Mouse (Mus musculus) macrophage (primary cell): ENCODE data around the gene Nfx1. TPM values are rescaled to one million over a fixed set of nuclear protein-coding genes. Genes with fewer than 3 reads are reported as not detected.
A peak's percentile ranks its signal among the peaks of the same experiment; 100 is the strongest.

ENCODE experiments used
- H3K27ac ChIP-seq: fragments of 350-480 bp; formaldehyde crosslinking; 2 replicates; pipeline ENCODE4 v1.9.0; 2021
- H3K36me3 ChIP-seq: fragments of 350-480 bp; formaldehyde crosslinking; 2 replicates; pipeline ENCODE4 v1.9.0; 2021; ENCODE audit errors: inconsistent target
- H3K4me3 ChIP-seq: fragments of 350-480 bp; formaldehyde crosslinking; 2 replicates; pipeline ENCODE4 v1.9.0; 2021; ENCODE audit errors: inconsistent target
- H3K79me2 ChIP-seq: fragments of 350-480 bp; formaldehyde crosslinking; 2 replicates; pipeline ENCODE4 v1.9.0; 2021; ENCODE audit errors: inconsistent target
- WGBS: methylation state at CpG from one replicate; pipeline ENCODE4 v1.1.7; 2026; ENCODE audit warnings: inconsistent platforms; ENCODE audit not compliant: missing documents; 5-methylcytosine and 5-hydroxymethylcytosine counted together
- polyA plus RNA-seq: library from polyadenylated mRNA; stranded (reverse); fragments of 250-400 nt; gene quantifications from 3 replicates; pipeline ENCODE4 v1.2.4, GENCODE M21; 2018; ENCODE audit warnings: inconsistent platforms

The Nfx1 gene
- polyA plus RNA-seq, 1 experiment from 2014 or later = 34.2 TPM

- Histone ChIP-seq H3K79me2 (no peaks in the 10 kb centered on the region), H3K27ac (peak overlapping the region; percentile 66), H3K4me3 (no peak overlapping the region), H3K36me3 (no peaks in the 10 kb centered on the region)
- WGBS = 13% methylated on average over 11 of the region's 12 CpGs
Measured at GRCm38 (mm10) chr4:41073008-41073817, 102.5 kb downstream of the Nfx1 start.

GRCm38 (mm10) chr4:41074461-41074860 is 103.8 kb downstream of the Nfx1 start:
- Histone ChIP-seq H3K27ac (no peak overlapping the region), H3K36me3 (no peaks in the 10 kb centered on the region), H3K79me2 (no peaks in the 10 kb centered on the region), H3K4me3 (no peak overlapping the region)
- WGBS = 81% methylated on average over 6 of the region's 6 CpGs

Other genes with a start within 250 kb of the Nfx1 start
- 166 to 355 TPM (median 180 TPM) in 3 replicates for gene Dnaja1, start 248.8 kb upstream of the Nfx1 start, polyA plus RNA-seq
- 43.2 to 57.4 TPM (median 46.9 TPM) in 3 replicates for gene Smu1, start 213.0 kb upstream of the Nfx1 start, polyA plus RNA-seq
- 54.5 to 89.1 TPM (median 55.9 TPM) in 3 replicates for gene B4galt1, start 116.9 kb upstream of the Nfx1 start, polyA plus RNA-seq
- not detected in 3 replicates for gene Spink4, start 50.9 kb upstream of the Nfx1 start, polyA plus RNA-seq
- 163 to 229 TPM (median 217 TPM) in 3 replicates for gene Bag1, start 22.6 kb upstream of the Nfx1 start, polyA plus RNA-seq
- 121 to 130 TPM (median 127 TPM) in 3 replicates for gene Chmp5, start 22.5 kb upstream of the Nfx1 start, polyA plus RNA-seq
- not detected in 3 replicates for gene Aqp7, start 77.2 kb downstream of the Nfx1 start, polyA plus RNA-seq
- gene Aqp3, start 127.3 kb downstream of the Nfx1 start, polyA plus RNA-seq = not detected in 3 replicates
- gene Nol6, start 153.5 kb downstream of the Nfx1 start, polyA plus RNA-seq = 10.8 to 26.0 TPM (median 11.8 TPM) in 3 replicates
- 40.3 to 90.8 TPM (median 50.7 TPM) in 3 replicates for gene Ube2r2, start 164.8 kb downstream of the Nfx1 start, polyA plus RNA-seq